ENCODE assay signal across 7 mouse cellular contexts in the genomic region with DNA sequence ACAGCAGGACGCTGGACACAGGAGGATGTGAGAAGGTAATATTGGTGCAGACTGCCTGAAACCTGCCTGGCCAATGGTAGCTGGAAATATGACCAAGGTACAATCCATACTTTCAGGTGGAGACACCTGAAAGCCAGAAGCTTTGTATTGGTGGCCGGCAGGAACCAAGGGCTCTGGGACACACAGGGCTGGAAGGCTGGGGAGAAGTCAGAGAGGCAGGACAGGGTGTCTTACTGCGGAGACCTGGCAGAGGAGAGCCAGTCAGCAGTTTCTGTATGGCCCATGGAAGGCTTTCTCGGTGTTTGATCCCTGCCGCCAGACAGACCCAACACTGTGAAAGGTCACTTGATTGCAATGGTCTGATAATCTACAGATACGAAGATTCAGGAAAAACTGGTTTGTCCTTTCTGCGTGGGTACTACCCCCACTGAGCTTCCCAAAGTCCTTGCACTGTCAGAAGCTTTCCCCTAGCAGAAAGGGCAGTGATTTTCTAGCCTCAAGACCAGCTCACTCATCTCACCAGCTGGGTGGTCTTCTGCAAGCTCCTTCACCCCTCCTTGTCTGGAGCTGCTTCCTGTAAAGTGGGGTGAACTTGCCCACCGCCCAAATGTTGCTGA. TPM values are rescaled to one million over a fixed set of nuclear protein-coding genes. Genes with fewer than 3 reads are reported as not detected.
DNase-seq lines count a peak whose midpoint lies in the region; ATAC-seq and TF ChIP-seq lines count a peak whose summit lies in the region.

No protein-coding gene starts in this region.

- peak; percentile 21 for DNase-seq in forebrain, embryonic 10.5 days (ENCODE audit: extremely low spot score, low spot score)
- peak; percentile 12 to 28 for DNase-seq in kidney, postnatal 36 days
- no peak for DNase-seq in frontal cortex, postnatal 25 days (ENCODE audit: low spot score in 2 of 2)
- DNase-seq in layer of hippocampus, postnatal 14 days (ENCODE audit: low spot score in 2 of 2): no peak

- peak overlapping the region; percentile 96 for H3K4me3 ChIP-seq in megakaryocyte, embryonic 14.5 days (replicated peaks)
- H3K4me3 ChIP-seq in forebrain, embryonic 10.5 days: peak overlapping the region; percentile 63
- peak overlapping the region; percentile 92 for H3K4me3 ChIP-seq in small intestine, adult 2 months (ENCODE audit: low read depth, low read length)

- no peak for ATAC-seq in megakaryocyte, adult 5-6 weeks (ENCODE audit: poor library complexity, severe bottlenecking)

- H3K9me3 ChIP-seq in megakaryocyte, embryonic 14.5 days: no peaks in the 10 kb centered on the region
- H3K9me3 ChIP-seq in forebrain, embryonic 10.5 days: no peaks in the 10 kb centered on the region

- H3K27ac ChIP-seq in forebrain, embryonic 10.5 days: peak overlapping the region; percentile 84
- H3K27ac ChIP-seq in small intestine, adult 2 months (ENCODE audit: insufficient read depth, low read depth, low read length): peak overlapping the region; percentile 76

- TF ChIP-seq POLR2A in small intestine, adult 2 months (IDR thresholded peaks at IDR 0.05; ENCODE audit: low read depth, low read length): no peak

- peaks cover 81% of the 10 kb centered on the region for H3K4me1 ChIP-seq in megakaryocyte, embryonic 14.5 days
- peaks cover 34% of the 10 kb centered on the region for H3K4me1 ChIP-seq in forebrain, embryonic 10.5 days
- peaks cover 25% of the 10 kb centered on the region; the same call in 1 of the 2 replicates for H3K4me1 ChIP-seq in small intestine, adult 2 months (ENCODE audit: control insufficient read depth, insufficient read depth, insufficient read length, low read length)

- H3K36me3 ChIP-seq in megakaryocyte, embryonic 14.5 days (replicated peaks; ENCODE audit: low read length): peaks cover 26% of the 10 kb centered on the region
- H3K36me3 ChIP-seq in forebrain, embryonic 10.5 days (replicated peaks): no peaks in the 10 kb centered on the region
- no peaks in the 10 kb centered on the region for H3K36me3 ChIP-seq in small intestine, adult 2 months (ENCODE audit: control insufficient read depth, insufficient read depth, low read length)

- TF ChIP-seq CTCF in small intestine, adult 2 months (IDR thresholded peaks at IDR 0.05; ENCODE audit: extremely low read depth, insufficient read length, insufficient replicate concordance, low read depth, low read length): no peak

- 23% methylated on average over 8 of the region's 8 CpGs for WGBS in forebrain, embryonic 10.5 days
- WGBS in small intestine, adult 2 months: 9% methylated on average over 8 of the region's 8 CpGs

- H3K27me3 ChIP-seq in megakaryocyte, embryonic 14.5 days (replicated peaks): no peaks in the 10 kb centered on the region
- H3K27me3 ChIP-seq in forebrain, embryonic 10.5 days (ENCODE audit: poor library complexity, severe bottlenecking): peaks cover 23% of the 10 kb centered on the region
- H3K27me3 ChIP-seq in small intestine, adult 2 months (ENCODE audit: control insufficient read depth, insufficient read depth, low read length): no peaks in the 10 kb centered on the region

RNA-seq across cellular contexts. Expression of a gene that starts 1.4 kb away (rescaled TPM):
- 34.6 and 107 TPM in 2 replicates for polyA plus RNA-seq in megakaryocyte, embryonic 14.5 days (2012; ENCODE audit: insufficient read depth, low replicate concordance)
- total RNA-seq in megakaryocyte, adult 5-6 weeks (2015): 9.4 and 11.8 TPM in 2 replicates
- 10.3 and 11.7 TPM in 2 replicates for total RNA-seq in megakaryocyte, adult 5-6 weeks (2017)
- 5.4 and 5.8 TPM in 2 replicates for polyA plus RNA-seq in forebrain, embryonic 10.5 days (2016; fragmentation: Nextera tagmentation; extraction: Ambion mirVana)
- 108 and 114 TPM in 2 replicates for polyA plus RNA-seq in small intestine, adult 2 months (2012; rRNA removed)
- total RNA-seq in layer of hippocampus, postnatal 14 days (2021): 10 to 100 TPM; 47.3 to 49.6 TPM

Comparison
In these comparisons a context has a peak if more than half of its experiments do, and no peak if none do; other contexts are left out.
1. DNase-seq: peak in forebrain, embryonic 10.5 days (single experiment) and kidney, postnatal 36 days (2 of 2); none in frontal cortex, postnatal 25 days (0 of 2) and layer of hippocampus, postnatal 14 days (0 of 2).
2. Peak in every context shown above with its lines, with median percentiles within 50 percentile points of each other: H3K4me3 ChIP-seq.